Mouse (Mus musculus): Measurements from ENCODE around the gene Pld1.
A peak's percentile ranks its signal among the peaks of the same experiment; 100 is the strongest.

Gene Pld1

DNA sequence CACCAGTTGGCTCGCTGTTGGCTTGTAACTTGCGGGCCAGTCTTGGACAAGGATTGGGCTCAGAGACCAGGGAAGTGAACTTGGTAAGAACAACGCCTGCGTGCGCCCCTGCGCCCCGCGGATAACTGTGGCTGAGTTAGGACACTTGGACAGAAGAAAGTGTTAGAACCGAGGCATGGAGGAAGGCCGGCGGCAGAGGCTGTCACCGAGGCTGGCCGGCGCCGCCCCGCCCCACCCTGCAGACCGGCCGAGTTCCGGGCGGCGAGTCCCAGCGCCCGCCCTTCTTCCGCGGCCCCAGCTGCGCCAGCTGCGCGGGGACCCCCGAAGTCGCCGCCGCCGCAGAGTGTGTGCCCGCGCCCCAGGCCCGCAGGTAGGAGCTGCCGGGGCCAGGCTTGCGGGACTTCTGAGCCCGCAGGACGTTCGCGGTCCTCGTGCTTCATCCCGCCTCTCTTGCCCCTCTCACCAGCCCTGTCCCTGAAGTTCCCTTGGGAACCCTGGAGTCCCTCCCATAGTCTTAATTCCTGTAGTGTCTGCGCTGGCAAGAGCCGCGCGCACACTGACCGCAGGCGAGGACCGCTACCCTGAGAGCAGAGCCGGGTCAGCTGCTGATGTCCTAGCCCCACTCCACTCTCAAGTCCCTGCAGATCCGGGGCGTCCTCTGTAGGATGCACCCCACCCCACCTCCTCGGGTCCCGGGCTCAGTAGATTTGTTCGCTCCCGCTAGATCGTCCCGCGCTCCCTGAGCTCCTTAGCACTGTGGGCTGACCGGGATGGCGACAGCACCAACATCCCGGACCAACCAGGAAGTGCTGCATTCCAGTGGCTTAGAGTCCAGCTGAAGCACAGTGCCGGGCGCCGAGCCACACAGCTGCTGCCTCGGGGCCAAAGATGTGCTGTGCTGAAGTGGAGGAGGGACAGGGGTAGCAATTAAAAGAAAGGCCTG is at the start of gene Pld1:
Gene Pld1, plus strand, starts transcription at position 315 of the 943 bp plus-strand sequence.
- peak; percentile 38 for DNase-seq

DNA sequence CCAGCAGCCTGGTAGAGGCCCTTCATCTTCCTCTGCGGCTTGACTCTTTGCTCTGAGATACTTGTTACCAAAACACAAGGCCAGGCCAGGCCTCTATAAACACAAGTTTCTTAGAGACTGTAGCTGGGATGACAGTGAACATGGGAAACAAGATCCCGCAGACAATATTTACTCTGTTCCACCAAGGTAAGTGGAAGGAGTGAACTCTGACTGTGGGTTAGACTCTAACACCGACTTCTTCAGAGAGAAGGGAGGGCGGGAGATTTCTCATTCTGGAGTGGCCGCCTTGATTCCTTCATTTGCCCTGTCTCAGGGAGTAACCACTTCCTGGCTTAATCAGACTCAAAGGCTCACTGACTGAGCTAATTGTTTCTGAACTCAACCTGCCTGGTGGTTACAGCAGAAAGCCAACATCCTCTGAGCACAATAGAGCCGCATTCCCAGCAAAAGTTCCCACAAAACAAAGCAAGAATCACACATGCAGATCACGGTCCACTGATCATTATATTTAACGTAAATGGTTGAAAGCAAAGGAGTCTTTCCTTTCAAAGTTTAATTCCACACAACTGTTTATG is 42.1 kb upstream of the Pld1 start, which contains the start of gene Tmem212:
Gene Tmem212, minus strand, starts transcription at position 51 of the 575 bp plus-strand sequence.
- no peak for DNase-seq

DNA sequence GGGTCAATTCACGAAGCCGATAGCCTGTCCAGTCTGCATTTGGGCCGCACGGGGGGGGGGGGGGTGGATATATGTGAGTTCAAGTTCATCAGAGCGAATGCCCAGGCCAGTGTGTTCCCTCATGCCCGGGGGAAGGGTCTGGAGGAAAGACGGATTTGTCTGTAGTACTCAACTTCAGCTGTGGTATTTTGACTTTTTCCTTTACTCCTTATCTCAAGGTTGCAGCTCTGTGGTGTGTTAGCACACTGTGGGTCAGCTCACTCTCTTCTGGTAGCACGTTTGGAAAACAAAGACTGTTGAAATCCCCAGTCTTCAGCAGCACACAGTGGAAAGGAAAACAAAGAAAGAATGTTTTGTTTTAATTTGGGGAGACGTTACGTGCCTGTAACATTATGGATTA is 40.3 kb upstream of the Pld1 start:
- DNase-seq, result no peak

DNA sequence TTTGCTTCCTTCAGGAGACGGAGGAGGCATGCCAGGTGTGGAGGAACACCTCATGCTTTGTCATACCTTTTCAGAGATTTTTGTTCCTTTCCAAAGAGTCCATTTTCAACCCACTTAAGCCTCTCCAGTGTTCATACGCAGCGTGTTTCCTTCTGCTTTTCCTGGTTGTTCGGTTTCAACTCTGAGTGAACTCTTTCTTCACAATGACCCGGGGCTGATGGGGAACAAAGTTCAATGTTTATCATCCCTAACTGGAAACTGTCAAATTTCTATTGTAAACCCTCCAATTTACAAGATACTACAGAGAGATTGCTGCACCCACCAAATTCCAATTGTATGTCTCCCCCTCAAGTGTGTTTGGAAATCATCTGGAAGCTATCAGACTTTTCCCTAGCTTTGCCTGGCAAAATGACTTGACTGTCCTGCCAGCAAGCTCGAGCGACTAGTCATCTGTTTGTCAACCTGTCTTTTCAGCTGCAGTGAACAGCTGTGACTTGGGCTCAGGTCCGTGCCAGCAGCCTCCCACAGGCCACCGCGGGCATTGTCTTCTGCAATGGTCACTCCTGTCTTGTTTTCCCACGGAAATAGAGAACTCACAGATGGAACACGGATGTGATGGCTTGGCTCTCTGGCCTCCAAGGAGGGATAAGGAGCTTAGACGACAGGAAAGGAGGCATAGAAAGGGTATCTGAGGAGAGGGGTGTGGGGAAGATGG is 39.3 kb upstream of the Pld1 start:
- DNase-seq, result no peak

- peak; percentile 47 for DNase-seq
Observed at GRCm38 (mm10) chr3:27901846-27902245, 36.6 kb upstream of the Pld1 start.

- no peak for DNase-seq
Observed at GRCm38 (mm10) chr3:27904659-27905330, 33.7 kb upstream of the Pld1 start.

- no peak for DNase-seq
Observed at GRCm38 (mm10) chr3:27906647-27907209, 31.8 kb upstream of the Pld1 start.

DNA sequence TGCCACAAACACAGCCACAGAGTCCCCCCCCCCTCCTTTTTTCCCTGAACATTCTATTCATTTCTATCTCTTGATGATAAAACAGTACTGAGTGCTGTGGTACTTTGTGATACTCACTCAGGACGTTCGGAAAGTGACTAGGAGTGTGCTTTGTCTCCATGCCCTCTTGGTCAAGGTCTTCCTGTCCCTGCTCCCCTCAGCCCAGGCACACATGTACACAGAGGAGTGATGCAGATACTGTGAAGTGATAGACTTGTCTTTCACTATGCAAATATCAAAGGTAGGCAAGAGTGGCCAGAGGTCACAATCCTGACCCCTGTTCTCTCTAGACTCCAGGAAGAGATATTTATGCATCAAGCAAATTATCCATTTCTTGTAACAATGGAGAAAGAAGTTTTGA is 31.2 kb upstream of the Pld1 start:
- DNase-seq, result no peak

GRCm38 (mm10) chr3:27908316-27908715 is 30.2 kb upstream of the Pld1 start:
- DNase-seq, result no peak

GRCm38 (mm10) chr3:27909016-27909415 is 29.5 kb upstream of the Pld1 start:
- DNase-seq, result no peak

- DNase-seq, result no peak
Observed at GRCm38 (mm10) chr3:27918656-27919436, 19.6 kb upstream of the Pld1 start.

- DNase-seq, result no peak
Observed at GRCm38 (mm10) chr3:27921268-27922020, 17.1 kb upstream of the Pld1 start.

DNA sequence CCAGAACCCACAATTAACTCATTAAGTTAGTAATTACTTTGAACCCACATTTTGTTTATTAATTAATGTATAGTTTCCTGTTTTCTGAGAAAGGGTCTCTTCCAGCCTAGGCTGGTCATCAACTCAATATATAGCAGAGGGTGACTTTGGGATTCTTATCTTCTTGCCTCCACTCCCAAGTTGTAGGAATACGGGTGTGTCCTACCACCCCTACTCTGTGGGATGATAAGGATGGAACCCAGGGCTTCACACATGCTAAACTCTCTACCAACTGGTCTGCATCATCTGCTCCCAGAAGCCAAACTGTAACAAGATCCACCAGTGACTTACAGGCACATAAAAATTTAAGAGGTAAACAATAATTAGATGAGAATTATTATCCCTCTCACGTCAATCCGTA is 14.5 kb upstream of the Pld1 start:
- no peak for DNase-seq

GRCm38 (mm10) chr3:27929219-27929618 is 9.3 kb upstream of the Pld1 start:
- DNase-seq, result no peak

GRCm38 (mm10) chr3:27932391-27932790 is 6.1 kb upstream of the Pld1 start:
- DNase-seq, result no peak

- DNase-seq, result no peak
Observed at GRCm38 (mm10) chr3:27935644-27936043, 2.9 kb upstream of the Pld1 start.

GRCm38 (mm10) chr3:27936731-27937130 is 1.8 kb upstream of the Pld1 start:
- DNase-seq, result no peak

DNA sequence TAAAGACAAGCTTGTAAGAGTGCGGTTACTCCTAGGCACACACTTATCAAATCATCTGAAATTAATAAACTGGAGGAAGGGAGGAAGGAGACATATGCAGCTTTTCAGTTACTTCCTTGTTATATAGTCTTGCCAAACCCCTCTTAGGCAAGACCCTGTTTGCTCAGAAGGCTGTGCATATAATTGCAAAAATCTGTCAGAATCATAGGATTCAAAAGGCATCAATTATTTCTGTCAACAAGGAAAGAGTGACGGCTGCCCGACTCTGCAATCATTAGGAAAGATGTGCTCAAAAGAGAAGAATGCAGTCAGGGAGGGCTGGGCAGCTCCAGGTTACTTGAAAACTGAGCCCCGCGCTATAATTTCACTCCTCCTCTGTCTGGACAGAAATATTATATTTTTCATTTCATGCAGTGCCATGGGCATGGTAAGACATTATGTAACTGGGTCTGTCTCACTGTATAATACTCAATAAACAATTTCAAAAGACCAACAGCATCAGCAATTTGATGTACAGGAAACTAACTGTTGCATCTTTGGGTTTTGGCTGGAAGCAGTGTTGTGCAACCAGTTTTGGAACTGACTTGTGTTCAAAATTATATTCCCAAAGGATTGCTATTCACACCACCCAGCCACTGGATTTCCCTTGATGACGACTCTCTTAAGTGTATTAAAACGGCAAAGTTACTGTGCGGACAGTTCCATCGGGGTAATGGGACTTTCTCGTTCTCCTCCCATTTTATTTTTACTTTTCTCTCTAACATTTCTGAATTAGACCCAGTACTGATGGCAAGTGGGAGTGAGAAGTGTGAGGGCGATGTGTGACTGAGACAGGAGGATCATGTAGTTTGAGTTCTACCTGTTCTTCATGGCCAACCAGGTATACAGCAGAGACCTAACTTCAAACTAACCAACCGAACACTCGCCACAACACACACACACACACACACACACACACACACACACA is 1.1 kb upstream of the Pld1 start:
- DNase-seq, result no peak

GRCm38 (mm10) chr3:27941634-27942033 is 3.1 kb downstream of the Pld1 start:
- DNase-seq, result no peak

GRCm38 (mm10) chr3:27942991-27943390 is 4.5 kb downstream of the Pld1 start:
- no peak for DNase-seq

Measured in thymus, postnatal 4 days (tissue).